Mouse (Mus musculus): ENCODE measurements around the gene 4930474N05Rik. TPM values are rescaled to one million over a fixed set of nuclear protein-coding genes. Genes with fewer than 3 reads are reported as not detected.

Gene 4930474N05Rik
- total RNA-seq (2015) (not detected in 2 replicates), total RNA-seq (2017) (not detected in 2 replicates)

- ATAC-seq (replicated peaks; ENCODE audit: poor library complexity) = no peak
Observed at GRCm38 (mm10) chr14:36094617-36095016, at the start of gene 4930474N05Rik. TSS of gene 4930474N05Rik (plus strand) at chr14:36094917.

GRCm38 (mm10) chr14:36048746-36049391 lies 45.8 kb upstream of the 4930474N05Rik start:
- no peak for ATAC-seq (replicated peaks; ENCODE audit: poor library complexity)

- ATAC-seq (replicated peaks; ENCODE audit: poor library complexity) = no peak
Observed at GRCm38 (mm10) chr14:36053281-36053680, 41.4 kb upstream of the 4930474N05Rik start.

GRCm38 (mm10) chr14:36098528-36098927 lies 3.8 kb downstream of the 4930474N05Rik start:
- ATAC-seq (replicated peaks; ENCODE audit: poor library complexity) = no peak

GRCm38 (mm10) chr14:36099647-36100046 lies 4.9 kb downstream of the 4930474N05Rik start:
- ATAC-seq (replicated peaks; ENCODE audit: poor library complexity) = no peak

GRCm38 (mm10) chr14:36100731-36101130 lies 6.0 kb downstream of the 4930474N05Rik start:
- no peak for ATAC-seq (replicated peaks; ENCODE audit: poor library complexity)

GRCm38 (mm10) chr14:36114481-36114880 lies 19.8 kb downstream of the 4930474N05Rik start:
- no peak for ATAC-seq (replicated peaks; ENCODE audit: poor library complexity)

GRCm38 (mm10) chr14:36123775-36124335 lies 29.1 kb downstream of the 4930474N05Rik start:
- ATAC-seq (replicated peaks; ENCODE audit: poor library complexity) = no peak

GRCm38 (mm10) chr14:36135749-36136148 lies 41.0 kb downstream of the 4930474N05Rik start:
- no peak for ATAC-seq (replicated peaks; ENCODE audit: poor library complexity)

- ATAC-seq (replicated peaks; ENCODE audit: poor library complexity) = no peak
Observed at GRCm38 (mm10) chr14:36137696-36138095, 43.0 kb downstream of the 4930474N05Rik start.

- no peak for ATAC-seq (replicated peaks; ENCODE audit: poor library complexity)
Observed at GRCm38 (mm10) chr14:36145261-36145660, 50.5 kb downstream of the 4930474N05Rik start.
